Mouse (Mus musculus) MEL (cell line): Measurements from ENCODE around the gene Il15ra.

ENCODE experiments used
- BHLHE40 ChIP-seq: IDR thresholded peaks from 2 replicates; pipeline ENCODE4 v1.6.1; 2012; ENCODE audit warnings: low read depth, mild to moderate bottlenecking, inconsistent platforms, low read length, improper control_type of control experiment, borderline replicate concordance
- CHD1 ChIP-seq: IDR thresholded peaks from 2 replicates; pipeline ENCODE4 v1.6.1; 2012; ENCODE audit warnings: low read depth, mild to moderate bottlenecking, inconsistent platforms, low read length, improper control_type of control experiment
- CHD2 ChIP-seq: IDR thresholded peaks from 2 replicates; pipeline ENCODE4 v1.6.1; 2011; ENCODE audit warnings: low read length, improper control_type of control experiment
- CTCF ChIP-seq, 3 experiments: IDR thresholded peaks in 2 of 3; conservative IDR thresholded peaks in 1 of 3; 2 replicates each; pipeline ENCODE4 v1.5.1; 2011 to 2012; ENCODE audit warnings: low read length in 3 of 3, low read depth in 2 of 3, mild to moderate bottlenecking in 2 of 3, improper control_type of control experiment in 1 of 3, inconsistent platforms in 1 of 3, mixed read lengths in 1 of 3, moderate library complexity in 1 of 3; ENCODE audit not compliant: control insufficient read depth in 1 of 3, insufficient read depth in 1 of 3, poor library complexity in 1 of 3, severe bottlenecking in 1 of 3
- ELF1 ChIP-seq: IDR thresholded peaks from 2 replicates; pipeline ENCODE4 v1.6.1; 2014; ENCODE audit warnings: low read depth, mild to moderate bottlenecking, inconsistent platforms, low read length, improper control_type of control experiment, moderate library complexity
- GATA1 ChIP-seq: IDR thresholded peaks from 2 replicates; pipeline ENCODE4 v1.6.1; 2011; ENCODE audit warnings: low read depth, low read length, improper control_type of control experiment
- MAFK ChIP-seq: IDR thresholded peaks from 2 replicates; pipeline ENCODE4 v1.6.1; 2011; ENCODE audit warnings: low read depth, mild to moderate bottlenecking, low read length, improper control_type of control experiment, borderline replicate concordance
- MAX ChIP-seq: IDR thresholded peaks from 2 replicates; pipeline ENCODE4 v1.6.1; 2011; ENCODE audit warnings: low read length, improper control_type of control experiment
- POLR2A ChIP-seq, 2 experiments: IDR thresholded peaks; 2 replicates each; pipeline ENCODE4 v1.6.1; 2011 to 2012; ENCODE audit warnings: low read length in 2 of 2, mild to moderate bottlenecking in 2 of 2, control low read depth in 1 of 2, improper control_type of control experiment in 1 of 2, low read depth in 1 of 2, moderate library complexity in 1 of 2; ENCODE audit not compliant: control insufficient read depth in 1 of 2, insufficient read depth in 1 of 2, poor library complexity in 1 of 2
- SMC3 ChIP-seq: IDR thresholded peaks from 2 replicates; pipeline ENCODE4 v1.6.1; 2011; ENCODE audit warnings: low read depth, low read length, improper control_type of control experiment
- TCF12 ChIP-seq: IDR thresholded peaks from 2 replicates; pipeline ENCODE4 v1.6.1; 2014; ENCODE audit warnings: low read depth, mild to moderate bottlenecking, inconsistent platforms, low read length, improper control_type of control experiment, moderate library complexity
- UBTF ChIP-seq: IDR thresholded peaks from 2 replicates; pipeline ENCODE4 v1.6.1; 2012; ENCODE audit warnings: low read depth, mild to moderate bottlenecking, inconsistent platforms, low read length, improper control_type of control experiment, moderate library complexity, borderline replicate concordance; ENCODE audit not compliant: insufficient read depth
- ZC3H11A ChIP-seq: IDR thresholded peaks from 2 replicates; pipeline ENCODE4 v1.6.1; 2012; ENCODE audit warnings: low read depth, mild to moderate bottlenecking, inconsistent platforms, low read length, improper control_type of control experiment
- ZMIZ1 ChIP-seq: IDR thresholded peaks from 2 replicates; pipeline ENCODE4 v1.6.1; 2012; ENCODE audit warnings: low read depth, mild to moderate bottlenecking, inconsistent platforms, low read length, improper control_type of control experiment, moderate library complexity

DNA sequence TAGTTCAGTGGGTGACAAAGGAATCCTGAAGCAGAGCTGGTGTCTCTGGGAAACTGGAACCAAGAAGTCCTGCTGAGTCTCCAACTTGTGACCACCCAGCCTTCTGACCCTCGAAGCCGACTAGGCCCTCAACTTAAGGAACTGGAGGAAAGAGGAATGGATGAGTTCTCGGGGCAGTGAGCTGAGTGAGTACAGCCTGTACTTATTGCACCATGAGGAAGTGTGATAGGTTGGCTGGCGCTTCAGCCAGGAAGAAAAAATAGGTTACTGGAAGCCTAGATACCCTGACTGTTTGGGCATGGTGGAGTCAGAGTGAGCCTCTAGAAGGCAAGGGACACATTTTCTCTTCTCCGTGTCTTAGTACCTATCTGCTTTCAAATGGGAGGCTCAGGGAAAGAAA, 3.4 kb downstream of the Il15ra start:
- no peak for TF ChIP-seq MAX
- TF ChIP-seq ELF1, result no peak
- no peak for TF ChIP-seq CTCF (IDR thresholded peaks at IDR 0.05 in 2 of 3, conservative IDR thresholded peaks at IDR 0.05 in 1 of 3; ENCODE audit: control insufficient read depth in 1 of 3, insufficient read depth in 1 of 3, low read depth in 2 of 3, low read length in 3 of 3, poor library complexity in 1 of 3, severe bottlenecking in 1 of 3)
- TF ChIP-seq ZMIZ1, result no peak
- no peak for TF ChIP-seq CHD1
- TF ChIP-seq GATA1, result no peak
- TF ChIP-seq SMC3, result no peak
- no peak for TF ChIP-seq ZC3H11A
- no peak for TF ChIP-seq MAFK
- TF ChIP-seq UBTF, result no peak
- no peak for TF ChIP-seq BHLHE40
- TF ChIP-seq TCF12, result no peak
- TF ChIP-seq POLR2A (IDR thresholded peaks at IDR 0.05; ENCODE audit: control insufficient read depth in 1 of 2, insufficient read depth in 1 of 2, low read depth in 1 of 2, low read length in 2 of 2, poor library complexity in 1 of 2), result no peak
- no peak for TF ChIP-seq CHD2
